Mouse (Mus musculus) ES-Bruce4 (cell line): ENCODE measurements around the gene Gtf2a1.

ENCODE experiments used
- CTCF ChIP-seq: IDR thresholded peaks from one replicate; pipeline ENCODE4 v1.8.1; 2011; ENCODE audit warnings: low read depth, low read length
- EP300 ChIP-seq: IDR thresholded peaks from 2 replicates; pipeline ENCODE4 v1.6.1; 2011; ENCODE audit warnings: low read depth, low read length; ENCODE audit not compliant: insufficient read depth
- POLR2A ChIP-seq: IDR thresholded peaks from one replicate; pipeline ENCODE4 v1.8.1; 2011; ENCODE audit warnings: low read length; ENCODE audit not compliant: insufficient read depth

- TF ChIP-seq CTCF (no peak), EP300 (no peak), POLR2A (no peak)
Measured at GRCm38 (mm10) chr12:91534514-91534913, 55.8 kb downstream of the Gtf2a1 start.
